Mouse (Mus musculus) gastrocnemius, adult 18-20 months (tissue): ENCODE results near the gene Trp53i13. TPM values are rescaled to one million over a fixed set of nuclear protein-coding genes. Genes with fewer than 3 reads are reported as not detected.
A peak's percentile ranks its signal among the peaks of the same experiment; 100 is the strongest.

Source experiments
- DNase-seq: peaks from one replicate; pipeline ENCODE4 v3.0.0; 2021; ENCODE audit warnings: low spot score
- total RNA-seq, 2 experiments: library from RNA; stranded (reverse); gene quantifications; 2 replicates each; pipeline ENCODE4 v1.2.3; 2021

Trp53i13 gene
- total RNA-seq, 2 experiments from 2014 or later = 2.5 to 3.5 TPM

DNA sequence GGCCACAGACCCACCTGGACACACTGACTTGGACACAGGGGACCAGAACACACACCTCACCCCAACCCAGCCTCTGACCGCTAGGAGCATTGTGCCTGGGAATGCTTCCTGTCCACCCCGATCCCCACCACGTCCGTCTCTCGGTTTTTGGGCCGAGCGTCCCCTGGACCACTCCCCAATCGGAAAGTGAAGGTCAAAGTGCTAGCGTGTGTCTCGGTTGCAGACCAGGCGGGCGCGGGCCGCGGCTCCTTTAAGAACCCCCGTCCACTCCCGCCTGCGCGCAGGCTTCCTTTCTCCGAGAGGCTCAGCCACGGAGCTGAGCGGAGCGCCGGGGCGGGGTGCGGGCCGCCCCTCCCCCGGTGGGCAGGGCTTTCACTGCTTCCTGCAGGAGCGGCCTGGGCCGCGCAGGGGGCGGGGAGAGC lies 22.9 kb downstream of the Trp53i13 start:
- DNase-seq = peak; percentile 93

DNA sequence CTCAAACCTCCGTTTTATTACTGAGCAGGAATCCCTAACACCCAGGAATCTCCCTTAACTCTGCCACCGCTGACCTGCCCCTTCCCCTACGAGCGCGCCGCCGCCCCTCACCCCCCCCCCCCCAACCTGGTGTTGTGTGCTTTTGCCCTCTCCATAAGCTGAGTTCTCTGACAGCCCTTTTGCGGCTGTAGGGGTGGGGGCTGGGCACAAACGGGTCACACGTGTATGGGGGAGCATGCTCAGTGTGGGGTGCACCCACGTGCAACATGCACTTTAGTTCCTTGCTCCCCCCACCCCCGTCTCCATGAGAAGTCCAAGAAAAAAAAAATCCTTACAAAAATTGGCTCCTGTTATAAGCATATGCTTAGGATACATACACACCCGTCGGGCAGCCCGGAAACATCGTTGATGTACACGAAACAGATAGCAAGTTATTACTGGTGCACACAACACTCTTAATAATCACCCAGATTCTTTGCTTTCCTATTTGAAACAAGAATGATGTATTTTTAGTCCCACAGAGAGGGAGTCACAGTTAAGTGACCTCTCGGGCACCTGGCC lies 23.4 kb downstream of the Trp53i13 start:
- DNase-seq = no peak

DNA sequence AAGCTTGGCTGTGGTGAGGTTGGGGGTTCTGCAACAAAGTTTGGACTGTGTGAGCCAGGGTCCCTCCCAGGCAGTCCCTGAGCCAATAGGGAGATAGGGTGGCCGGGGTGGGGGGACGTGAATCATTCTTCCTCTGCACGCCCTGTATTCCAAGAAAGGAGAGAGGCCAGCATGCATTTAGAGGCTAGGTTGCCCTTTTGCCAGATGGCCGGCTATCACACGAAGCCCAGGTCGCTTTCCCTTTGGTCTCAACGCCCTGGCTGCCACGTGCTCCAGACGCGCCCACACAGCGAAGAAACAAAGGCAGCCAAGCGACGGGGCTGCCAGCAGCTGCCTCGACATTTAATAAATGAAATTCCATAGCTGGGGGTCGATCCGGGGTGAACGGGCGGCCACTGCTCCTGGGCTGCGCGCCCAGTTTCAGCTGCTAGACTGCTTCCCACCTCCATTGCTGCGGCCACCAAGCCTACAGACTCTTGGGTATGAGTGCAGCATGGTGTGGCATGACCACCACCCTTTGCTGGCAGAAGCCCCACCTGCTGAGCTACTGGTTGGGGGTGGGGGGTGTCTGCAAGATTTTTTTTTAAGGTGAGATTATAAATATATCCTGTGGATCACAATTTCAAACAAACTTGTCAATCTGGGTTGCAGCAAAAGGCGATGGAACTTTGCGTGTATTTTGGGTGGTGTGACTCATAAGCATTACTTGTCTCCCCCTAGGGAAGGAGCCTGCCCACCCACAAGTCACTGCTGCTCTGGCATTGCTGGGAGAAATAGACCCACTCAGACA lies 24.1 kb downstream of the Trp53i13 start:
- DNase-seq = peak; percentile 62

DNA sequence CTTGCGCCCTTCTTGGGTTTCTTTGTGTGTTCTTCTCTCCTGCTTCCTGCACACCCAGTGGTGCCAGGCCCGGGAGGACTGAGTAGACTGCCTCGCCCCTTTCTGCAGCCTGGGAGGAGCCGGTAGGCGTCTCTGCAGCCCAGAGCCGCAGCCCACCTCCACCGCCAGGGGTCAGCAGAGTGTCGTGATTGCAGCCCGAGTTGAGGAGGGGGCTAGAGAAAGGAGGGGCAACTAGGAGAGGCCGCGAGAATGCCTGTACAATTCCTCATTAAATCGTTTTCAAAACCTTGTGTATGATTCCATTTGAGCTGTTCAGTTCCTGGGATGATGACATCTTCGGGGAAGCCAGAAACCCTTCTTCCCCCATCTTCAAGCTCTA lies 24.7 kb downstream of the Trp53i13 start:
- peak; percentile 89 for DNase-seq

DNA sequence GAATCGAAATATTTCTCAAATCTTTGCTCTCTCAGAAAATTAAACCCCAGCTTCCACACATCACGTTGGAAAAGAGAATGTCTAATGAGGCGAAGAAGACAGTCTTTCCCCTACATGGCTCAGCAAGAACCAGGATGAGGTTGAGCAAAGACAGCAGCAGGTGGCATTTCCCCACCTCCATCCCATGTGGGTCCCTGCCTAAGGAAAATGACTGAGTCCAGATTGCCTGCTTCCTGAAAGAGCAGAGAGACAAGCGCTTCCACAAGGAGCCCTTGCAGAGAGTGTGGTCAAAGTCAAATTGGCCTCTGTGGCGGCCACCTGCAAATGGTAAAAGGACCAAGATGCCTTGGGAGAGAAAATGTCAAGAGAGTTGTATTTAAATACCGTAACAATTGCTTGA lies 25.3 kb downstream of the Trp53i13 start:
- DNase-seq = no peak

DNA sequence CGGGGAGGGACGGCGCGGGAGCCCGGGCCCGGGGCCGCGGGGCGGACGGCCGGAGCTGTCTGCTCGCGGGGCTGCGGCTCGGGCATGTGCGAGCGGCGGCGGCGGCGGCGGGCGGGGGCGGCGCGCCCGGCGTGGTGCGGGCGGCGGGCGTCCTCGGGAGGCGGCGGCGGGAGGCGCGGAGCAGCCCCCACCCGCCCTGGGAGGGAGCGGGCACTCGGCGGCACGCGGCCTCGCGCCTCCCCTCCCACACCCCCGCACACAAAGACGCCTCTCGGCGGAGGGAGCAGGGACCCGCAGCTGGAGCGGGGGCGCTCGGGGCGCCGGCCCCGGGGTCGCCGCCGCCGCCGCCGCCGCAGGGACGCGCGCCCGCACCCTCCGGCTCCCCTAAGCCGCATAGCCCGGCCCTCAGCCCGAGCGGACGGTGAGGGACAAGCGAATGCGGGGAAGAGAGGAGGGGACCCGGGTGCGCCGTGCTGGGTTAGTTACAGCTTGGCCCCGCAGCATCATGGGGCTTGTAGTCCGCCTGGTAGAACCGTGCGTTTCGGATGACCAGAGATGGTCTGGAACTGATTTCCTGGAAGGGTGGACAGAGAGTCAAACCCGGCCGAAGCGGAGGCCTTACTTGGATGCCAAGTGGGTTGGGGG lies 26.1 kb downstream of the Trp53i13 start, which contains the start of gene Ankrd13b:
Gene Ankrd13b, minus strand, starts transcription at position 88 of the 645 bp plus-strand sequence.
- peak; percentile 75 for DNase-seq

DNA sequence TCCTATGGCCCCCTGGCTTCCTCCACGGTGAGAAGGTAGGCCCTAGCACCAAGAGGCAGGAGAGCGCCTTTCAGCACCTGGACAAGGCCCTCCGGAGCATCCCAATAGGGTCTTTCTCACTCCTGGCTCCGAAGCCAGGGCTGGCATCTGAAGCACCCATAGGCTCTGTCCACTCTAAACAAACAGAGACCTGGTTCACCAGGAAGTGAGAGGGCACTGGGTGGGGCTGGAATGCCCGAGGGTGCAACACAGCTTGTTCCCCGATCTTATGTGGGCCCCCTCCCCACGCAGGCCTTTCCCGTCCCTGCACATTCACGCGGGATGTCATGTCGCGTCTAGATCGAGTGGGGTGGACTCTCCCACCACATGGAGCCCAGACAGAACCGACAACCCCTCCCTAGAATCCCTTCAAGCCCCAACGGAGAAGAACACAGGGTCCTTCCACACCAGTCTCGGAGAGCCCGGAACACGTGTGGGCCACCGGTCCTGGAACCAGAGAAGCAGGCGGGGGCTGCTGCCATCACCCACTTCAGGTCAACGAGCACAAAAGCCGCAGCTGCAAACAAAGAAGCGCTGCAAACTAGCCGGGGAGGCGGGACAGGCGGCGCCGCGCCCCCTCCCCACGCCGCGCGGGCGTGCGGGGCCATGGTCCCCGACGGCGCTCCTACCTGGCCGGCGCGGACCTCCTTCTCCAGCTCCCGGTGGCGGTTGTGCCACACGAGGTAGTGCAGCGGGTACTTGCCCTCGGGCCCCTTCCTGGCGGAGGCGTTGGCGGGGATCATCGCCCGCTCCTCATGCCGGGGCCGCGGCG lies 26.8 kb downstream of the Trp53i13 start:
- DNase-seq = no peak

DNA sequence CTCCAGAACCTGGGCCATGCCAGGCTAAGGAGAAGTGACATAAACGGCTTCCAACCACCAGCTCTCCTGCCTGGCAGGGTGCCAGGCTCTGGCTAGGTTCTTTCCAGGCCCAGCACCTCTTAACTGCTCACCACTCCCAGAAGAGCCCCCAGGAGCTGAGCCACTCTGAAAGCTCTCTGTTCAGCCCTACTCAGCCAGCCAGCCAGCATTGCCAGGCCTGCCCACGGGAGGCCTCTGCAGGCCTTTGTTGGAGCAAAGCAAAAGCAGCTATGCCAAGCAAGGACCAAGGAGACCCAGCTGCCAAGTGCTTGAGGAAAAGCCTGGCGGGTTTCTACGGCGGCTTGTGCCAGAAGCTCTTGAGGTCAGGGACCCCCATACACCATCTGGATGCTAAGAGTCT lies 29.0 kb downstream of the Trp53i13 start:
- no peak for DNase-seq

DNA sequence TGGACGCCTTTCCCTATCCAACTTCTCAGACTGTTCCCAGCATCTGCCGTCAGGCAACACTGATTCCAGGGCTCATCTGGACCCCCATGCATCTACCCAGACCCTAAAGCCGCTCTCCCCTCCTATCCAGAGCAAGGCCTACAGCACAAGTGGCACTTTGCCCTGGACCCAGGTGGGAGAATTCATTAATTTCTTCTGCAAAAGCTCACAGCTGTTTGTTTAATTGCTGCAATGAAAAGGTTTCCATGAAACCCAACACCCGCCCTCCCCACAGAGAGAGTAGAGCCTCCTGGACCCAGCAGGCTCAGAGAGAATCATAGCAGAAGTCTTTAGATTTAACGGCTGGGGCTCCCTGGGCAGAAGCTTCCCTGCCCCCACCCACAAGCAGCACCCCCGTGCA lies 30.6 kb downstream of the Trp53i13 start:
- no peak for DNase-seq

DNA sequence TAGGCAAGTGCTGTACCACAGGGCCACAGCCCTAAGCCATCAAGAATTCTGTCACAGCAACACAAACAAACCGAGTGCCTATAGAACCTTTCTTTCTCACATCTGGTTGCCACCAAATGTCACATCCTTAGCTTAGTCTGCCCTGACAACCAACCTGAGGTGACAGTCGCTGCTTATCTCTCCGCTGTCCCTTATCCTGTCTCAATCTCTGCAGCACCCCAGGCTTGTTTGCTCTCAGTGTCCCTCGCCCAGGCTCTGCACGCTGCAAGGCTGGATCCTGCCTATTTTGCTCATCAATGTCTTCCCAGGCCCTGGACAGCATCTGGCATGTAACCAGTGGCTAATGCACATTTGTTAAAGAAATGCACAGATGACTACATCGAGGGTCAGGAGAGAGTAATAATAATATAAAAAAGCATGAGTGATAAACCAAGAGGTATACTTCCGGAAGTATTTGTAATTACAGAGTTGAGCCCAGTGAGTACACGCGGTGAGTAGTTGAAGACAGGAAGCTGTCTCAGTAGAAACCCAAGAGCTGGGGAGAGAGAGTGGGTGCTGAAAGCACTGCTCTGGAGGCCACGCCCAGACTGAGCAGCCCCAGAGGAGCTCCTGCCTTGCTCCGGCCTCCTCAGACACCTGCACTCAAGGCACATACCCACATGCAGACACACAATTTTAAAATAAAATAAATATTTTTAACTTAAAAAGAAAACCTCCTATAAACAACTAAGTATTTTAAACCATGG lies 32.1 kb downstream of the Trp53i13 start:
- DNase-seq = no peak

DNA sequence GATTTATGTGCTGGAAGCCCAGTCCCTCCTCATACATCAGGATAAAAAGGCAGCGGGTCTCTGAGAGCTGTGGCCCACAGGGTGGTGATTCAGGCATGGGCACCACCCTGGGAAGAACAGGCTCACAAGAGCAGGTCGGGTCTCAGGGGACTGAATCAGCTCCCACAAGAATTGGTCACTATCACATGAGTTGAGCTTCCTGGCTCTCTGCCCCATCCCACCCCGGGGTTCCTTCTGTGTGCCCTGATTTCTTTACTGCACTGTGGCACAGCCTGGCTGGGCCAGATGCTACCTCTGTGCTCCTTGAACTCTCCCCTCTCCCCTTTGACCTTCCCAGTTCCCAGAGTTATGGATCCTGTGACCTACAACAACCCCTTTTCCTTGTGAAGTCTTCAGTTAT lies 32.7 kb downstream of the Trp53i13 start:
- DNase-seq = no peak

DNA sequence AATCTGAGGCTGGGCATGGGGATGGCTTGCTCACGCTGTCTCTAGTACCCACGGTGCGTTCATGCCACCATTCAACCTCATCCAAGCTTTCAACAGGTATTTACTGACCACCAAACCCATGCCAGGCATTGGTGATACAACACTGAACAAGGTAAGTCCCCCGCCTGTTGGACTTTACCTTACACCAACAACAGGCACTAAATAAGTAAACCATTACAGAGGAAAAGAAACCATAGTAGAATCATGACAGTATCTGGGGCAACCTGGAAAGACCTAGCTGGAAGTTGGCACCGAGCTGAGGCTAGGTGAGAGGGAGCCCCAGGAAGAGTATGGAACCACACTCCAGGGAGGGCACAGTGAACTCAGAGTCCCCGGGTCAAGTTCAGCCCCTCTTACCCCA lies 38.9 kb downstream of the Trp53i13 start:
- DNase-seq = no peak

DNA sequence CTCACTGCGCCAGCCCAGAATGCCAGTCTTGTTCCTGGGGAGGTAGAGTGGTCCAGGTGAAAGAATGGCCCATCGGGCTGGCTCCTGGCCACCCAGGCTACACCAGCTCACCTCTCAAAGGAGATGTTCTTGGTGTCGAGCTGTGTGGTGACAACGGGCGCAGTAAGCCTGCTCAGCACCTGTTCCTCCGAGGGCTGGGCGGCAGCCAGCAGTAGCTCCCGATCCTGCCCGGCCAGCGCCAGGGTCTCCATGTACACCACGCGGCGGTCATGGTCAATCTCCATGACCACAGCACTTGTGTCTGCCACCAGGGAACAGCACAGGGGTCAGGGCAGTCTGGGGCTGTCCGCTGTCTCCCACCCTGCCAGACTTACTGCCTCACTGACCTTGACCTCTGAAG lies 39.6 kb downstream of the Trp53i13 start:
- no peak for DNase-seq

DNA sequence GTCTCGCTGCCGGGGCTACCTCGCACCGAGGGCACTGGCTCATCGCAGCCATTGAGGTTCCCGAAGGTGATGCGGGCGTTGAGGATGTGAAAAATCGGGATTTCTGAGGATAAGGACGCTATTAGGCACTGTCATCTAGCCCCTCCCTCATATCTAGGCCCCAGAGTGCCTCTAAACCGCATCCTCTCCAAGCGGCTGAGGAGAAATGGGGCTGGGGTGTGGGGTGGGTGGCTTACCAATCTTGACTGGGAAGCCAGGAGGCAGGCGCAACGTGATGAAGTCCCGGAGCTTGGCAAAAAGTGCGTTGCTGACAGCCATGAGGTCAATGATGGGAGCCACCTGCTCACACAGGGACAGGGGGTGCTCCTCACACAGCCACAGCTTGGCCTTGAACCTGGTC lies 43.0 kb downstream of the Trp53i13 start:
- DNase-seq = no peak

DNA sequence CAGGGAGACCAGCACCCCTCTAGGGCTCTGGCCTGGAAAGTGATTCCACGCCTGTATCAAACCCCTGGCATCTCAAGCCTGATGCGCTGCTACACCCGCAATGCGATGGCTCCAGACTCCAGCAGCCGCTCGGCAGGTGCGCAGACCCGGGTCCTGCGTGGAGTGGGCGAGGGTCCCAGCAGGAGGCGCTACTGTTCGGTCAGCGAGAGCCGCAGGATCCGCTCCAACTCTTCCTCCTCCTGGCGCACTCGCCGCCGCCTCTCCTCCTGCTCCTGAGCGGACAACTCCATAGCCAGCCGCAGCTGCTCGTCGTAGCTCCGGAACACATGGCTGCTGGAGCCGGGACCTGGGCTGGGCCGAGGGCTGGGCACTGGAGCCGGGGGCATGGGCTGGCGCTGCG lies 44.4 kb downstream of the Trp53i13 start:
- DNase-seq = no peak

DNA sequence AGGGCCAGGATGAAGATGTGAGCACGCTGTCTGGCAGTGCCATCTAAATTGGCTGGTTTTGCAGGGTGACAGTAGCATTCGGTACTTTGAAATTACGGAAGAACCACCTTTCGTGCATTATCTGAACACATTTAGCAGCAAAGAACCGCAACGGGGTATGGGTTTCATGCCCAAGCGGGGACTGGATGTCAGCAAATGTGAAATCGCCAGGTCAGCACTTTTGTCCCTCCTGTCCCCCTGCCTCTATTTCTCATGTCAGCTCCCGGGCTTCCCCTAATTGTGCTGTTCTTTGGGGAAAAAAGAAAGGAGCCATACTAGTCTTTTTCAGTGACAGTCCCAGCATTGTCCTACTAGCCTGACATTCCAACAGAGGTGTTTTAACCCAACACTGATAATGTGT lies 47.4 kb downstream of the Trp53i13 start:
- DNase-seq = no peak

DNA sequence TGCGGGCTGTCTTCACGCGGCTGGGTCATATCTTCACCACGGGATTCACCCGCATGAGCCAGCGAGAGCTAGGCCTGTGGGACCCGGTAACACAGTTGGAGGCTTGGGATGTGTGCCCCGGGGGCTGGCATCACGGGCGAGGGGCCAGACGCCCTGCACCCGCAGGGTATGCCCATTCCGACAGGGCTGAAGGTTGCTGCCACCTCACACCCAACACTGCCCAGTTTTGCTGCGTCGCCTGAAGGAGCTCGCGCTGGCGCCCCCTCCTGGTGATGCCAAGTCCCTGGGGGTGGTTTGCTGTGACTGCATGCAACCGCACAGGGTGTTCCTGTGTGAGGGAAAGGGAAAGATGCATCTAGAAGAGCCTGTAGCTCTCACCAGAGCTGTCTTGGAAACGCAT lies 48.0 kb downstream of the Trp53i13 start:
- peak; percentile 77 for DNase-seq

DNA sequence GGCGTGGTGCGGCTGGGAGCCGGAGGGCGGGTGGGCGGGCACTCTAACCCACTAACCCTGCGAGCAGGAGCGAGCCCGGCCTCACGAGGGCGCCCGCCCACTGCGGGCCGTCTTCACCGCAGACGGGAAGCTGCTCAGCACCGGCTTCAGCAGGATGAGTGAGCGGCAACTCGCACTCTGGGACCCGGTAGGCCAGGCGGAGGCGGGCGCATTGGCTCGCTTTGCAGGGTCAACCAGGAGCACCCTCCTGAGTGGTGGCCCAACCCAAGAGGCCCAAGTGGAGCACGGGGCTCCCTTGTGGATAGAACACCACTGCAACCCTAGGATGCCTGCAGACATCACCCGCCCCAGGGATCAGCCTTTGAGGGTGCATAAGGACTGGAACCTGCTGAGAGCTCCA lies 48.6 kb downstream of the Trp53i13 start:
- peak; percentile 78 for DNase-seq

DNA sequence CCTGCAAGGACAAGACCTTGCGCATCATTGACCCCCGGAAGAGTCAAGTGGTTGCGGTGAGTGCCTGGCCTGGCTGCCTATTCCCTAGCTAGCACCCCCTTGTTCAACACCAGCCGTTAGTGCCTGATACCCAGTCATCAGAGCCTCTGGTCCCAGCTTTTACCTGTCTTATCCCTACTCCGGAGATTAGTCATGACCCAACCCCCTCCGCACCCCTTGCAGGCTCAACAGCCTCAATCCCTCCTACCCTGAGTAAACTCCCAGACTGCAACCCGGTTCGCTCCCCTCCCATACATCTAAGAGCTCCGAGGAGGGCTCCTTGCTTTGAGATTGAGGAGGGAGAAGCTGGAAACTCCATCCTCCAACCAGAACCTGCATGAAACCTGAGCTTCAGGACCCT lies 49.2 kb downstream of the Trp53i13 start:
- DNase-seq = no peak

DNA sequence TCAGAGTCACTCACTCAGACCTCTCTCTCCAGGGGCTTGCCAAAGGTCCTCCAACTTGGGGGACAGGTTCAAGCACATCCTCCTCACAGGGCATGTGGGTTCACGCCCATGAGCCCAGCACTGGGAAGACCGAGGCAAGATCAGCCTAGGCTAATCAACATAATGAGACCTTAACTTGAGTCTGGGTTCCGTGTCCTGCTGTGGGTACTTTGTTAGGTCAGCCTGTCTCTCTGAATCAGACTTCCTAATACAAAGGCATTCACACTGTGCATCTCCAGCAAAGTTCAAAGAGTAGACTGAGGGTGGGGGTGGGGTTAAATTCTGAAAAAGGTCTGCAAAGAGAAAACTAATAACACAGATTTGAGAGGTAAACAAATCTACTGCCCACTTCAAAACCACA lies 50.7 kb downstream of the Trp53i13 start:
- no peak for DNase-seq

DNA sequence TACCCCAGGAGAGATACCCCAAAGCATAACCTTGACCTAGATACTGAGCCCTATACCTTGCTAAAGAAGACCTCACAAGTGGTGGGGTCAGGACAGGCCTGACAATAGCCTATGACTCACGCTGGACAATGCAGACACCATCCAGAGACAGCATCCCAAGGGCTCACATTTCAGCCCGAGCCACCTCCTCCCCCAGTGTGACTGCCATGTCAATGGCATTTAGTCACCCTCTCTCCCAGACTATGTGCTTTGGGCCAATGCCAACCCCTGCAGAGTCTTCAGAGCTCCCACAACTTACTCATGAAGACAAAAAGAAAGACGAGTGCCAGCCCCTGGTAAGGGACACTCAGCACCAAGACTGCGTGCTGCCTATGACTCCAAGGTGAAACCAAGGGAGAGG lies 51.1 kb downstream of the Trp53i13 start:
- no peak for DNase-seq
